Mouse (Mus musculus) G1E (cell line): ENCODE data around the gene St5. TPM values are rescaled to one million over a fixed set of nuclear protein-coding genes. Genes with fewer than 3 reads are reported as not detected.

ENCODE experiments used
- ATAC-seq: 2 replicates; pipeline ENCODE4 v1.8.0; 2016; ENCODE audit warnings: mild to moderate bottlenecking; ENCODE audit not compliant: insufficient number of reproducible peaks, poor library complexity, low FRiP score, severe bottlenecking; ENCODE audit errors: extremely low read depth
- DNase-seq: peaks from one replicate; pipeline ENCODE4 v3.0.0; 2012; ENCODE audit warnings: low spot score
- H3K27me3 ChIP-seq: 2 replicates; pipeline ENCODE4 v1.6.1; 2012; ENCODE audit warnings: mild to moderate bottlenecking, low read length, inconsistent platforms; ENCODE audit not compliant: insufficient read depth
- H3K36me3 ChIP-seq: replicated peaks from 2 replicates; pipeline ENCODE3; 2012; ENCODE audit warnings: mild to moderate bottlenecking, inconsistent platforms
- H3K4me1 ChIP-seq: 2 replicates; pipeline ENCODE4 v1.6.1; 2012; ENCODE audit warnings: low read depth, low read length, inconsistent platforms, mixed read lengths; ENCODE audit not compliant: insufficient read depth
- H3K4me3 ChIP-seq: 2 replicates; pipeline ENCODE4 v1.5.1; 2012; ENCODE audit warnings: low read depth, mild to moderate bottlenecking, inconsistent platforms, low read length, moderate library complexity, mixed read lengths
- H3K9me3 ChIP-seq: replicated peaks from 2 replicates; pipeline ENCODE4 v1.6.1; 2012; ENCODE audit warnings: inconsistent platforms
- CTCF ChIP-seq: IDR thresholded peaks from 2 replicates; pipeline ENCODE4 v1.5.1; 2012; ENCODE audit warnings: low read depth, low read length, inconsistent platforms, mixed read lengths
- GATA1 ChIP-seq: IDR thresholded peaks from 2 replicates; pipeline ENCODE4 v1.6.1; 2012; ENCODE audit warnings: borderline replicate concordance, low read length, inconsistent platforms, mixed read lengths
- GATA2 ChIP-seq: IDR thresholded peaks from 2 replicates; pipeline ENCODE4 v1.6.1; 2012; ENCODE audit warnings: low read depth, low read length, inconsistent platforms, borderline replicate concordance
- POLR2AphosphoS5 ChIP-seq: IDR thresholded peaks from 2 replicates; pipeline ENCODE4 v1.6.1; 2012; ENCODE audit warnings: low read depth, low read length, inconsistent platforms; ENCODE audit not compliant: insufficient replicate concordance
- TAL1 ChIP-seq: conservative IDR thresholded peaks from 2 replicates; pipeline ENCODE4 v1.6.1; 2012; ENCODE audit warnings: low read depth, low read length, inconsistent platforms, mixed read lengths
- polyA plus RNA-seq: library from polyadenylated mRNA; stranded (reverse); fragments of >175 nt; gene quantifications from 2 replicates; pipeline ENCODE4 v1.2.3, GENCODE M21; 2012
- total RNA-seq, 2 experiments: library from RNA; stranded (forward) in 1 of 2; stranded (reverse) in 1 of 2; fragments of 200-1000 nt in 1 of 2; fragments of >200 nt in 1 of 2; fragmentation: Nextera tagmentation in 1 of 2; gene quantifications; 2 replicates each; pipeline ENCODE4 v1.2.3; 2014 to 2017

The St5 gene
- total and polyA plus RNA-seq, 3 experiments: 0.07 to 39.5 (median 0.49) TPM

GRCm38 (mm10) chr7:109594845-109595531 is 108.4 kb downstream of the St5 start:
- Histone ChIP-seq H3K4me3 (no peak overlapping the region), H3K4me1 (no peaks in the 10 kb centered on the region), H3K36me3 (no peaks in the 10 kb centered on the region), H3K9me3 (no peaks in the 10 kb centered on the region), H3K27me3 (peaks cover 14% of the 10 kb centered on the region)
- TF ChIP-seq GATA1: no peak
- no peak for TF ChIP-seq CTCF
- ATAC-seq (no peak), DNase-seq (no peak)

- no peak for TF ChIP-seq GATA1
- no peak for TF ChIP-seq TAL1
- H3K4me1 ChIP-seq: no peaks in the 10 kb centered on the region
Observed at GRCm38 (mm10) chr7:109593992-109594391, 109.4 kb downstream of the St5 start.

GRCm38 (mm10) chr7:109592184-109592583 is 111.2 kb downstream of the St5 start:
- Histone ChIP-seq H3K4me1 (no peaks in the 10 kb centered on the region), H3K36me3 (no peaks in the 10 kb centered on the region), H3K4me3 (no peak overlapping the region), H3K27me3 (peaks cover 15% of the 10 kb centered on the region), H3K9me3 (no peaks in the 10 kb centered on the region)
- no peak for DNase-seq
- TF ChIP-seq CTCF (no peak), GATA1 (no peak), GATA2 (no peak), TAL1 (no peak)
- no peak for ATAC-seq

More at GRCm38 (mm10) chr7:109593992-109594391, 109.4 kb downstream of the St5 start:
- Histone ChIP-seq H3K9me3 (no peaks in the 10 kb centered on the region), H3K36me3 (no peaks in the 10 kb centered on the region), H3K27me3 (peaks cover 11% of the 10 kb centered on the region), H3K4me3 (no peak overlapping the region)
- ATAC-seq (no peak), DNase-seq (no peak)

DNA sequence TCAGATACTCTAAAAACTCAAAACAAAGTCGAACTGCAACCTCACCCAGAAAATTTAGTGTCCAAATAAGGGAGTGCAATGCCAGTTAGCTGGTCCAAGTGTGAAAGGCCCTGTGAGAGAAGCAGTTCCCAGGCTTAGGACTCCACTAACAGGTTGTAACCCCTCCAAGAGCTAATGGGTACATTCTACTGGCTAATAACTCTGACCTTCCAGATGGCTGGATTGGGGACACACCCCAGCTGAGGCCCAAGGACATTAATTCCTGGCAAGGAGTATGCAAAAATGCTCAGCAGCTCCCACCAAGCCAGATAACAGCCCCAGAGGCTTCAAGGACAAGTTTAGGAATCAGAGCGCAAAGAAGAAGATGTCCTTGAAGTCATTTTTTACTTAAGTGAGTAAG is 112.8 kb downstream of the St5 start:
- H3K4me3 ChIP-seq: no peak overlapping the region
- H3K27me3 ChIP-seq: peaks cover 13% of the 10 kb centered on the region; the same call in 1 of the 2 replicates
- H3K36me3 ChIP-seq: no peaks in the 10 kb centered on the region
- DNase-seq (no peak), ATAC-seq (no peak)
- TF ChIP-seq POLR2AphosphoS5 (no peak), CTCF (no peak), GATA1 (no peak), GATA2 (no peak), TAL1 (no peak)
- H3K9me3 ChIP-seq: no peaks in the 10 kb centered on the region
- no peaks in the 10 kb centered on the region for H3K4me1 ChIP-seq

DNA sequence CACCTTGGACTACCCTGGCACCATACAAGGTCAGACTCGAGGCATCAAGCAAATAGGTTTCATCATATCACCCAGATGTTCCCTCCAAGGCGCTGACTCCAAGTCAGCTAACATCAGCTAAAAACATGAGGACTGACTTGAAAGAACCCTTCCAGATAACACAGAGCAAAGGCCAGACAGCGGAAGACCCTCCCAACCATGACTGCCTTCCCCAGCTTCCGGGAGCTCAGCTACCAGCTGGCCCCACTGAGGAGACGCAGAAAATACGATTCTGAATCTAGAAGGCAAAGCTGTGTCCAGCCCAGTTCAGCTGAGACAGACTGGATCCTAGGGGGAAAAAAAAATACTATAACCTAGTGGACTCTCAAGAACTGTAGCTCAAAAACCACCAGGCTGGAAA is 114.4 kb downstream of the St5 start:
- no peak for TF ChIP-seq TAL1
- no peak for TF ChIP-seq GATA1
- no peak for TF ChIP-seq GATA2
- TF ChIP-seq CTCF: no peak
- no peak for TF ChIP-seq POLR2AphosphoS5
- H3K9me3 ChIP-seq: no peaks in the 10 kb centered on the region
- ATAC-seq (no peak), DNase-seq (no peak)
- no peaks in the 10 kb centered on the region for H3K36me3 ChIP-seq
- H3K27me3 ChIP-seq: peaks cover 8% of the 10 kb centered on the region; the same call in 1 of the 2 replicates
- no peak overlapping the region for H3K4me3 ChIP-seq
- no peaks in the 10 kb centered on the region for H3K4me1 ChIP-seq

GRCm38 (mm10) chr7:109588145-109588544 is 115.3 kb downstream of the St5 start:
- Histone ChIP-seq H3K36me3 (no peaks in the 10 kb centered on the region), H3K4me3 (no peak overlapping the region), H3K9me3 (no peaks in the 10 kb centered on the region), H3K27me3 (peaks cover 8% of the 10 kb centered on the region), H3K4me1 (no peaks in the 10 kb centered on the region)
- TF ChIP-seq TAL1 (no peak), GATA2 (no peak), CTCF (no peak), POLR2AphosphoS5 (no peak), GATA1 (no peak)
- ATAC-seq (no peak), DNase-seq (no peak)

DNA sequence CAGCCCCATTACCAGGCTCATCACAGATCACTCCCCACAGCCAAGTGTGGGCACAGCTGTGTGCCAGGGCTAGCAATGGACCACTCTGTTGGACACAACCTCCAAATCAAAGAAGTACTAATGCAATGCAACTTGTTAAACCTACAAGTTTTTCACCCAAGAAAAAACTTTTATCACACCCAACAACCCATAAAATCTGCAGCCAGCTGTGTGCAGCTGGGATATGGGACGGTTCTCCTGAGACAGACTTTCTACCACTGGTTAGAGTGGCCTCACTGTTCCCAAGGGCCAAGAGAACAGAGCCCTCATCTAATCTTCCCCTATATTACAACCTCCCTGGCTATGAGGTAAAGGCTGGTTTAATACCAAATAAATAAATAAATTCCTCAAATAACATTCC is 118.9 kb downstream of the St5 start:
- Histone ChIP-seq H3K36me3 (no peaks in the 10 kb centered on the region), H3K4me3 (no peak overlapping the region), H3K4me1 (no peaks in the 10 kb centered on the region), H3K9me3 (no peaks in the 10 kb centered on the region), H3K27me3 (peaks cover 13% of the 10 kb centered on the region)
- no peak for TF ChIP-seq POLR2AphosphoS5
- ATAC-seq (no peak), DNase-seq (no peak)
